Mouse (Mus musculus): ENCODE measurements around the gene Nup214.

DNA sequence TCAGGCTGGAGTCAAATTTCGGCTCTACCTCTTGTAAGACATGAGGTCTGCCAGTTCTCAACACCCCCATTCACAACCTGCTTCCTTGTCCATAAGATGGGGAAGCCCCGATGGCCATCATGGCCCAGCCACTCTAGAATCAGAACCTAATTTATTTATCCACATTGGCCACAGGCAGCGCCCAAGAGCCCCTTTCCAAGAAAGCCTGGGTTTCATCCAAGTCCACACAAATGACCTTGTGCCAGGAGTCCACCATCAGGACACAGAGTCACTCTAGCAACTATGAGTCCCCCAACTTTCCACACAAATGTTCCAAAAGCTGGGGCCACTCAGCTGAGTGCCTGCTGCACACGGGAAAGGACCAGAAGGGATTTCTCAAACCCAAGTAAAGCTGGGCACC is 91.8 kb downstream of the Nup214 start:
- TF ChIP-seq POLR2A (IDR thresholded peaks at IDR 0.05; ENCODE audit: borderline replicate concordance, control insufficient read depth, low read depth, low read length) (no peak), CTCF (IDR thresholded peaks at IDR 0.05; ENCODE audit: control insufficient read depth, insufficient read depth, low read length) (no peak)
